Mouse (Mus musculus) heart, embryonic 16.5 days (tissue): Measurements from ENCODE around the gene Dhrs7b. TPM values are rescaled to one million over a fixed set of nuclear protein-coding genes. Genes with fewer than 3 reads are reported as not detected.
A peak's percentile ranks its signal among the peaks of the same experiment; 100 is the strongest.

ENCODE experiments used
- ATAC-seq: fragments of 200-750 bp; cut with Nextera tagmentation; replicated peaks from 2 replicates; pipeline ENCODE4 v1.8.0; 2017; ENCODE audit warnings: moderate number of reproducible peaks; ENCODE audit not compliant: insufficient read depth, low FRiP score; ENCODE audit errors: extremely low read depth
- H3K27ac ChIP-seq: fragments of 300-500 bp; sonication (generic); 2 replicates; pipeline ENCODE4 v1.5.1; 2014; ENCODE audit warnings: mild to moderate bottlenecking, low read length, control low read depth, moderate library complexity
- H3K27me3 ChIP-seq: fragments of 300-500 bp; sonication (generic); 2 replicates; pipeline ENCODE4 v1.6.1; 2014; ENCODE audit warnings: low read length, mixed read lengths; ENCODE audit not compliant: control insufficient read depth, insufficient read depth
- H3K36me3 ChIP-seq: fragments of 300-500 bp; sonication (generic); 2 replicates; pipeline ENCODE4 v1.6.1; 2014; ENCODE audit not compliant: control insufficient read depth, insufficient read depth
- H3K4me1 ChIP-seq: fragments of 300-500 bp; sonication (generic); 2 replicates; pipeline ENCODE4 v1.6.1; 2014; ENCODE audit warnings: low read length, mixed read lengths; ENCODE audit not compliant: control insufficient read depth, insufficient read depth
- H3K4me2 ChIP-seq: fragments of 300-500 bp; sonication (generic); 2 replicates; pipeline ENCODE4 v1.6.1; 2014; ENCODE audit warnings: low read depth, mild to moderate bottlenecking, control low read depth, low read length
- H3K4me3 ChIP-seq: fragments of 300-500 bp; sonication (generic); 2 replicates; pipeline ENCODE4 v1.5.1; 2014; ENCODE audit warnings: mild to moderate bottlenecking, control low read depth, low read length
- H3K9ac ChIP-seq: fragments of 300-500 bp; sonication (generic); 2 replicates; pipeline ENCODE4 v1.6.1; 2014; ENCODE audit warnings: low read length, control low read depth
- H3K9me3 ChIP-seq: fragments of 300-500 bp; sonication (generic); replicated peaks from 2 replicates; pipeline ENCODE4 v1.6.1; 2016; ENCODE audit warnings: low read length; ENCODE audit not compliant: control insufficient read depth
- WGBS: fragments of 180-500 bp; shearing (Covaris S2); extraction: QIAGEN DNeasy Blood & Tissue Kit; methylation state at CpG from one replicate; pipeline ENCODE4 v1.1.7; 2014; 5-methylcytosine and 5-hydroxymethylcytosine counted together
- polyA plus RNA-seq: library from polyadenylated mRNA; unstranded; fragments of >200 nt; fragmentation: Nextera tagmentation; extraction: Ambion mirVana; gene quantifications from 2 replicates; pipeline ENCODE4 v1.2.1, GENCODE M21; 2015

Dhrs7b gene
- polyA plus RNA-seq, 1 experiment from 2014 or later: 29.9 TPM

GRCm38 (mm10) chr11:60828903-60829302 is 1.5 kb upstream of the Dhrs7b start:
- Histone ChIP-seq H3K9me3 (no peaks in the 10 kb centered on the region), H3K27ac (no peak overlapping the region), H3K36me3 (no peaks in the 10 kb centered on the region), H3K4me2 (no peak overlapping the region), H3K9ac (no peak overlapping the region), H3K4me3 (no peak overlapping the region), H3K27me3 (no peaks in the 10 kb centered on the region), H3K4me1 (peaks cover 5% of the 10 kb centered on the region)
- 22% methylated on average over 2 of the region's 2 CpGs for WGBS
- no peak for ATAC-seq

DNA sequence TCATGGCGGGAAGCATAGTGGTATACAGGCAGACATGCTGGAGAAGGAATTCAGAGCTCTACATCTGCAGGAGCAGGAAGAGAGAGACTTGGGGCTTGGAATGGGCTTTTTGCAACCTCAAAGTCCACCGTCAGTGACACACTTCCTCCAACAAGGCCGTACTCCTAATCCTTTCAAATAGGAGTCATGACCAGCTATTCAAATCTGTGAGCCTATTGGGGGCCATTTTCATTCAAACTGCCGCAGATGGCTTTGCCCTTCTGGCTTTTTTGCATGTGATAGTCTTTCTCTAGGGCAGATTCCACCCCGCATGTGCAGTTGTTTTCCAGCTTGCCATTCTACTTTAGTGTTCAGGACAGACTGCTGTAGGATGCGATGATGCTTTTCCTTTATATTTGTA is 6.5 kb downstream of the Dhrs7b start:
- no peak overlapping the region for H3K9ac ChIP-seq
- 94% methylated on average over 6 of the region's 6 CpGs for WGBS
- no peaks in the 10 kb centered on the region for H3K27me3 ChIP-seq
- no peak for ATAC-seq
- no peaks in the 10 kb centered on the region for H3K4me1 ChIP-seq
- no peak overlapping the region for H3K4me3 ChIP-seq
- no peaks in the 10 kb centered on the region for H3K36me3 ChIP-seq
- H3K27ac ChIP-seq: no peak overlapping the region
- no peaks in the 10 kb centered on the region for H3K9me3 ChIP-seq
- H3K4me2 ChIP-seq: no peak overlapping the region

GRCm38 (mm10) chr11:60837644-60838406 is 7.4 kb downstream of the Dhrs7b start:
- H3K27ac ChIP-seq: no peak overlapping the region
- 84% methylated on average over 10 of the region's 10 CpGs for WGBS
- H3K27me3 ChIP-seq: no peaks in the 10 kb centered on the region

GRCm38 (mm10) chr11:60841467-60842200 is 11.2 kb downstream of the Dhrs7b start:
- H3K27me3 ChIP-seq: no peaks in the 10 kb centered on the region
- no peaks in the 10 kb centered on the region for H3K4me1 ChIP-seq
- H3K27ac ChIP-seq: no peak overlapping the region
- no peak overlapping the region for H3K4me3 ChIP-seq
- no peak overlapping the region for H3K9ac ChIP-seq
- no peak for ATAC-seq
- 78% methylated on average over 12 of the region's 12 CpGs for WGBS
- H3K36me3 ChIP-seq: 0 out of 2 replicates have a peak, but pooled peaks cover 1% of the 10 kb centered on the region
- H3K9me3 ChIP-seq: no peaks in the 10 kb centered on the region
- H3K4me2 ChIP-seq: no peak overlapping the region

More at GRCm38 (mm10) chr11:60837644-60838406, 7.4 kb downstream of the Dhrs7b start:
- H3K4me2 ChIP-seq: no peak overlapping the region
- H3K36me3 ChIP-seq: no peaks in the 10 kb centered on the region
- ATAC-seq: no peak
- no peaks in the 10 kb centered on the region for H3K9me3 ChIP-seq
- H3K4me1 ChIP-seq: no peaks in the 10 kb centered on the region
- H3K9ac ChIP-seq: no peak overlapping the region
- H3K4me3 ChIP-seq: no peak overlapping the region

GRCm38 (mm10) chr11:60843412-60843811 is 13.0 kb downstream of the Dhrs7b start:
- Histone ChIP-seq H3K9ac (no peak overlapping the region), H3K4me3 (no peak overlapping the region), H3K4me1 (no peaks in the 10 kb centered on the region), H3K4me2 (no peak overlapping the region), H3K27me3 (no peaks in the 10 kb centered on the region), H3K36me3 (0 out of 2 replicates have a peak, but pooled peaks cover 2% of the 10 kb centered on the region), H3K9me3 (no peaks in the 10 kb centered on the region), H3K27ac (no peak overlapping the region)
- no peak for ATAC-seq
- 88% methylated on average over 5 of the region's 5 CpGs for WGBS

- WGBS: 74% methylated on average over 5 of the region's 5 CpGs
- H3K36me3 ChIP-seq: 0 out of 2 replicates have a peak, but pooled peaks cover 7% of the 10 kb centered on the region
- H3K27ac ChIP-seq: no peak overlapping the region
- ATAC-seq: no peak
- no peak overlapping the region for H3K9ac ChIP-seq
- H3K27me3 ChIP-seq: no peaks in the 10 kb centered on the region
- H3K9me3 ChIP-seq: no peaks in the 10 kb centered on the region
- no peaks in the 10 kb centered on the region for H3K4me1 ChIP-seq
- H3K4me2 ChIP-seq: no peak overlapping the region
- no peak overlapping the region for H3K4me3 ChIP-seq
These were observed 15.0 kb downstream of the Dhrs7b start for GRCm38 (mm10) chr11:60845415-60845814.

DNA sequence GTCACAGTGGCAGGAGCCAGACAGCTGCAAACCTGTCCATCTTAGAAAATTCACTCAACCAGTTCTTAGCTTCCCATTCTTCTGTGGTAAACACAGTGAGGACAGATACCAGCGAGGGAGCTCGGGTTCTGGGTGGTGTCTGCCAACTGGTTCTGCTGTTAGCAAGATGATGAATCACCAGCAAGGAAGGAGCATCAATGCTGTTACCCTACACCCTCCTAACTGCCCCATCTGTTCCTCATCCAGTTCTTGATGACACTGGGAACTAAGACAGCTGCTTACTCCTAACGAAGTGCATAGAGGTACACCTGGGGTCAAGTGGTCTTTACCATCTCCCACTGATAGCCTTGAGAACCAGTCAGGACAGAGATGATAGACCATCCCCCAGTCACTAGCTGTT is 26.2 kb downstream of the Dhrs7b start:
- WGBS: 52% methylated on average over 3 of the region's 3 CpGs
- Histone ChIP-seq H3K4me1 (no peaks in the 10 kb centered on the region), H3K27me3 (no peaks in the 10 kb centered on the region), H3K4me3 (no peak overlapping the region), H3K9ac (no peak overlapping the region), H3K36me3 (peaks cover 41% of the 10 kb centered on the region), H3K9me3 (no peaks in the 10 kb centered on the region), H3K27ac (no peak overlapping the region), H3K4me2 (no peak overlapping the region)
- no peak for ATAC-seq

DNA sequence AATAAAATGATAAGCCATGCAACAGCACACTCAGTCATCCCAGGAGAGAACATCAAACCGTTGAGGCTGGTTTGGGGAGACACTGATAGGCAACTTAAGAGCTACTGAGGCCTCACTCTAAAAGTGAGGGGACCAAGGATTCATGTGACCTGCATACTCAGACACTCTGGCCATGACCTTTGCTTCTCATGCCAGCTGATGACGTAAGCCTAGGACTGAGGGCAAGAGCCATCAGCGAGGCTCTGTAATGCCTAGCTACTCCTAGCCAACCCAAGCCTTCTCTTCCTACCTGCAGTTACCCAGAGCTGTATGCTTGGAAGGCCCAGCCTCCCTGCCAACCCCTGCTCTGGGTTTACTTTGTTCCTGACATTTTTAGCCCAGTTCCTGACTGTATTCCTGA is 31.6 kb downstream of the Dhrs7b start:
- WGBS: 72% methylated on average over 3 of the region's 3 CpGs
- Histone ChIP-seq H3K27ac (no peak overlapping the region), H3K4me2 (no peak overlapping the region), H3K4me1 (peaks cover 31% of the 10 kb centered on the region), H3K9ac (no peak overlapping the region), H3K36me3 (peaks cover 36% of the 10 kb centered on the region), H3K4me3 (no peak overlapping the region), H3K9me3 (no peaks in the 10 kb centered on the region), H3K27me3 (no peaks in the 10 kb centered on the region)
- ATAC-seq: no peak

- H3K4me2 ChIP-seq: no peak overlapping the region
- H3K27ac ChIP-seq: peak overlapping the region; percentile 52; the same call in 1 of the 2 replicates
- H3K4me3 ChIP-seq: no peak overlapping the region
- peaks cover 38% of the 10 kb centered on the region for H3K4me1 ChIP-seq
- no peak overlapping the region for H3K9ac ChIP-seq
- H3K27me3 ChIP-seq: no peaks in the 10 kb centered on the region
- H3K9me3 ChIP-seq: no peaks in the 10 kb centered on the region
- no peak for ATAC-seq
- 28% methylated on average over 4 of the region's 4 CpGs for WGBS
- H3K36me3 ChIP-seq: peaks cover 32% of the 10 kb centered on the region
These were observed 32.8 kb downstream of the Dhrs7b start for GRCm38 (mm10) chr11:60863196-60863595.
